Mouse (Mus musculus) bone marrow, adult 2 months (tissue): ENCODE results near the gene Eif3k.

Source experiments
- CTCF ChIP-seq: fragments of 200-500 bp; IDR thresholded peaks from 2 replicates; pipeline ENCODE4 v1.5.1; 2011; ENCODE audit warnings: low read length, control low read depth; ENCODE audit not compliant: control insufficient read depth, insufficient read depth
- POLR2A ChIP-seq: fragments of 200-500 bp; IDR thresholded peaks from 2 replicates; pipeline ENCODE4 v1.6.1; 2011; ENCODE audit warnings: low read depth, mild to moderate bottlenecking, control low read depth, low read length, borderline replicate concordance; ENCODE audit not compliant: control insufficient read depth

DNA sequence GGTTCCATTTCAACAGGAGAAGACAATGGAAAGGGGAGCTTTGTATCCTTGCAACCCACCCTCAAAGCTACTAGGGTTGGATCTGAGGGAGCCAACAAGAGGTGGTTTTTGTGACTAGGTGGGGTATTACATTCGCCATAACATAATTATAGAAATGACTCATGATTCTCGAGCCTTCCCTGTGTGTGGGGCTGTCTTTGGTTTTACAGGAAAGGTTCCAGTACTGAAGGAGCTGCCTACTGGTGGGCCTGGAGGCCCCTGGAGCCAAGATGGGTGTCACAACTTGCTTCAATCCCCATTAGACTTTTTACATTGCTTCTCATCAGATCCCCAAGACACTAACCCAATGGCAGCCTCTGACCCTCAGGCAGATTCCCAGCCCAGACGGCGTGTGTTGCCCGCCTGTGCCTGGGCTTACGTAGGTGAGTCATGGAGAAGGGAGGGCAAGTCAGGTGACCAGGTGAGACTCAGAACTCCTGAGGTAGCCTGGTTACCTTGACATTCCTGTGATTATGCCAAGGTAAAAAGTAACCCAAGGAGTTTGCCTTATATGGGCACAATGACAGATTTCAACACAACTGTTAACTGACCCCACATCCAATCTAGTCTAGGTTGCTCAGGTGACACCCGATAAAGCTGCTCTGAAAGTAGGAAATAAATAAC, 50.5 kb downstream of the Eif3k start:
- TF ChIP-seq CTCF (no peak), POLR2A (no peak)
